Mouse (Mus musculus): ENCODE results near the gene Lrrc40.

DNA sequence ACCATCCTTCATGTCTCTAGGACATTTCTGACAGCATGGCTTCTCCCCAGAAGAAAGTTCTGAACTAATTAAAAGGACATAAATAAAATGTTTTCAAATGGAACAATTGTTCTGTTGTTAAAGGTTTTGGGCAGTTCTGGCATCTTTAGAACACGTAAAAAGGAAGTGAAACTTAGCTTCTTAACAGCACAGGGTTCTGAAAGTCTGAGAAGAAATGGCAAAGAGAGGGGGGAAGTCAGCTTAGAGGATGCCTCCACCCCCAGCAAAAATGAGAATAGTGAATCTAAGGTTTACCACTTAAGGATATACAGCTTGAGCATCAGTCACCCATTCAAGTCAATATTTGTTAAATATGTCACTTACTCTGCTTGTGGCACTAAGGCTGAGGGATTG is 40.9 kb downstream of the Lrrc40 start:
- no peak for TF ChIP-seq POLR2A (IDR thresholded peaks at IDR 0.05; ENCODE audit: low read depth, low read length)
- TF ChIP-seq CTCF (IDR thresholded peaks at IDR 0.05; ENCODE audit: extremely low read depth, insufficient read depth, insufficient read length, insufficient replicate concordance), result no peak
